Mouse (Mus musculus): ENCODE data around the gene Prkag1.
A peak's percentile ranks its signal among the peaks of the same experiment; 100 is the strongest.

GRCm38 (mm10) chr15:98830736-98831683, at the start of gene Prkag1:
- TF ChIP-seq CTCF (IDR thresholded peaks at IDR 0.05; ENCODE audit: low read depth) (peak; percentile 70), EP300 (IDR thresholded peaks at IDR 0.05; ENCODE audit: low read depth) (peak; percentile 77)

Data from liver, postnatal 0 days (tissue).